Mouse (Mus musculus): Measurements from ENCODE around the gene Bud13. TPM values are rescaled to one million over a fixed set of nuclear protein-coding genes. Genes with fewer than 3 reads are reported as not detected.
"Not testable (repeated sequence)": the region's sequence is repeated elsewhere in the genome, so short reads cannot be mapped to it uniquely, and the experiment has no call there.

The Bud13 gene
- polyA plus RNA-seq, 1 experiment from 2014 or later = 20.0 TPM

- H3K9ac ChIP-seq = no peak overlapping the region
- H3K27ac ChIP-seq = no peak overlapping the region
- H3K4me3 ChIP-seq (replicated peaks) = no peak overlapping the region
- H3K4me2 ChIP-seq (replicated peaks) = no peak overlapping the region
- H3K36me3 ChIP-seq = no peaks in the 10 kb centered on the region
- H3K4me1 ChIP-seq (replicated peaks) = peaks cover 9% of the 10 kb centered on the region; the same call in 1 of the 2 replicates
- 32% methylated on average over 24 of the region's 24 CpGs for WGBS
- H3K27me3 ChIP-seq (replicated peaks) = no peaks in the 10 kb centered on the region; the same call in 1 of the 2 replicates
- ATAC-seq = no peak
- no peaks in the 10 kb centered on the region for H3K9me3 ChIP-seq
Measured at GRCm38 (mm10) chr9:46329801-46330585, 47.2 kb downstream of the Bud13 start.

GRCm38 (mm10) chr9:46330586-46330895 lies 47.7 kb downstream of the Bud13 start:
- H3K9me3 ChIP-seq = no peaks in the 10 kb centered on the region
- no peaks in the 10 kb centered on the region; the same call in 1 of the 2 replicates for H3K27me3 ChIP-seq (replicated peaks)
- H3K36me3 ChIP-seq = no peaks in the 10 kb centered on the region
- 67% methylated on average over 6 of the region's 6 CpGs for WGBS
- ATAC-seq = no peak
- H3K4me3 ChIP-seq (replicated peaks) = no peak overlapping the region
- H3K4me2 ChIP-seq (replicated peaks) = no peak overlapping the region
- peaks cover 9% of the 10 kb centered on the region; the same call in 1 of the 2 replicates for H3K4me1 ChIP-seq (replicated peaks)
- no peak overlapping the region for H3K27ac ChIP-seq
- no peak overlapping the region for H3K9ac ChIP-seq

- Histone ChIP-seq H3K4me2 (replicated peaks) (no peak overlapping the region), H3K9ac (no peak overlapping the region), H3K27me3 (replicated peaks) (no peaks in the 10 kb centered on the region; the same call in 1 of the 2 replicates), H3K4me1 (replicated peaks) (peaks cover 9% of the 10 kb centered on the region; the same call in 1 of the 2 replicates), H3K9me3 (no peaks in the 10 kb centered on the region), H3K36me3 (no peaks in the 10 kb centered on the region), H3K4me3 (replicated peaks) (no peak overlapping the region), H3K27ac (no peak overlapping the region)
- 87% methylated on average over 1 of the region's 1 CpGs for WGBS
- no peak for ATAC-seq
Measured at GRCm38 (mm10) chr9:46331301-46331700, 48.5 kb downstream of the Bud13 start.

- no peak overlapping the region for H3K27ac ChIP-seq
- no peaks in the 10 kb centered on the region for H3K4me1 ChIP-seq (replicated peaks)
- no peak overlapping the region for H3K4me3 ChIP-seq (replicated peaks)
- no peak for ATAC-seq
- WGBS = 38% methylated on average over 26 of the region's 26 CpGs
- H3K36me3 ChIP-seq = no peaks in the 10 kb centered on the region
- H3K4me2 ChIP-seq (replicated peaks) = no peak overlapping the region
- no peaks in the 10 kb centered on the region; the same call in 1 of the 2 replicates for H3K27me3 ChIP-seq (replicated peaks)
- H3K9ac ChIP-seq = no peak overlapping the region
- H3K9me3 ChIP-seq = no peaks in the 10 kb centered on the region
Measured at GRCm38 (mm10) chr9:46334471-46335025, 51.7 kb downstream of the Bud13 start.

- Histone ChIP-seq H3K27me3 (replicated peaks) (no peaks in the 10 kb centered on the region; the same call in 1 of the 2 replicates), H3K9ac (no peak overlapping the region), H3K27ac (no peak overlapping the region), H3K4me3 (replicated peaks) (no peak overlapping the region), H3K4me1 (replicated peaks) (no peaks in the 10 kb centered on the region), H3K36me3 (no peaks in the 10 kb centered on the region), H3K9me3 (no peaks in the 10 kb centered on the region), H3K4me2 (replicated peaks) (no peak overlapping the region)
- WGBS = 74% methylated on average over 10 of the region's 10 CpGs
- ATAC-seq = no peak
Measured at GRCm38 (mm10) chr9:46335461-46335995, 52.7 kb downstream of the Bud13 start.

GRCm38 (mm10) chr9:46336294-46336693 lies 53.5 kb downstream of the Bud13 start:
- ATAC-seq; H3K4me2 ChIP-seq (replicated peaks); H3K9me3 ChIP-seq; H3K27me3 ChIP-seq (replicated peaks); H3K9ac ChIP-seq; H3K27ac ChIP-seq; H3K4me3 ChIP-seq (replicated peaks); H3K4me1 ChIP-seq (replicated peaks); H3K36me3 ChIP-seq: not testable (repeated sequence)
- 76% methylated on average over 13 of the region's 14 CpGs for WGBS

GRCm38 (mm10) chr9:46337331-46337730 lies 54.5 kb downstream of the Bud13 start:
- Histone ChIP-seq H3K4me1 (replicated peaks) (no peaks in the 10 kb centered on the region), H3K9ac (no peak overlapping the region), H3K4me2 (replicated peaks) (no peak overlapping the region), H3K36me3 (no peaks in the 10 kb centered on the region), H3K27ac (no peak overlapping the region), H3K4me3 (replicated peaks) (no peak overlapping the region), H3K27me3 (replicated peaks) (no peaks in the 10 kb centered on the region; the same call in 1 of the 2 replicates), H3K9me3 (no peaks in the 10 kb centered on the region)
- ATAC-seq = no peak
- 69% methylated on average over 7 of the region's 7 CpGs for WGBS

GRCm38 (mm10) chr9:46337852-46338291 lies 55.1 kb downstream of the Bud13 start:
- H3K9me3 ChIP-seq = no peaks in the 10 kb centered on the region
- H3K4me1 ChIP-seq (replicated peaks) = no peaks in the 10 kb centered on the region
- H3K27ac ChIP-seq = no peak overlapping the region
- H3K9ac ChIP-seq = no peak overlapping the region
- 11% methylated on average over 3 of the region's 3 CpGs for WGBS
- H3K36me3 ChIP-seq = no peaks in the 10 kb centered on the region
- 0 out of 2 replicates have a peak, but pooled peaks have one; percentile 39 for ATAC-seq
- H3K27me3 ChIP-seq (replicated peaks) = no peaks in the 10 kb centered on the region; the same call in 1 of the 2 replicates
- no peak overlapping the region for H3K4me2 ChIP-seq (replicated peaks)
- no peak overlapping the region for H3K4me3 ChIP-seq (replicated peaks)

GRCm38 (mm10) chr9:46338384-46338783 lies 55.6 kb downstream of the Bud13 start:
- no peak for ATAC-seq

GRCm38 (mm10) chr9:46339051-46339652 lies 56.3 kb downstream of the Bud13 start:
- no peak overlapping the region for H3K4me3 ChIP-seq (replicated peaks)

More at GRCm38 (mm10) chr9:46338384-46338783, 55.6 kb downstream of the Bud13 start:
- Histone ChIP-seq H3K27ac (no peak overlapping the region), H3K4me2 (replicated peaks) (no peak overlapping the region), H3K9ac (no peak overlapping the region), H3K36me3 (no peaks in the 10 kb centered on the region), H3K4me3 (replicated peaks) (no peak overlapping the region), H3K4me1 (replicated peaks) (no peaks in the 10 kb centered on the region), H3K27me3 (replicated peaks) (no peaks in the 10 kb centered on the region; the same call in 1 of the 2 replicates), H3K9me3 (no peaks in the 10 kb centered on the region)
- WGBS = 48% methylated on average over 4 of the region's 4 CpGs

GRCm38 (mm10) chr9:46345887-46346665 lies 63.3 kb downstream of the Bud13 start:
- WGBS = 72% methylated on average over 4 of the region's 4 CpGs
- no peak for ATAC-seq
- Histone ChIP-seq H3K27me3 (replicated peaks) (no peaks in the 10 kb centered on the region), H3K36me3 (no peaks in the 10 kb centered on the region), H3K9me3 (no peaks in the 10 kb centered on the region), H3K4me2 (replicated peaks) (no peak overlapping the region), H3K4me3 (replicated peaks) (no peak overlapping the region), H3K9ac (no peak overlapping the region), H3K27ac (no peak overlapping the region), H3K4me1 (replicated peaks) (no peaks in the 10 kb centered on the region)

More at GRCm38 (mm10) chr9:46339051-46339652, 56.3 kb downstream of the Bud13 start:
- ATAC-seq = no peak
- H3K9me3 ChIP-seq = no peaks in the 10 kb centered on the region
- 84% methylated on average over 4 of the region's 4 CpGs for WGBS
- no peak overlapping the region for H3K9ac ChIP-seq
- no peaks in the 10 kb centered on the region for H3K36me3 ChIP-seq
- H3K4me1 ChIP-seq (replicated peaks) = no peaks in the 10 kb centered on the region
- H3K27me3 ChIP-seq (replicated peaks) = no peaks in the 10 kb centered on the region; the same call in 1 of the 2 replicates
- no peak overlapping the region for H3K27ac ChIP-seq
- H3K4me2 ChIP-seq (replicated peaks) = no peak overlapping the region

Measured in intestine, embryonic 15.5 days (tissue).